Mouse (Mus musculus) gastrocnemius, postnatal 14 days (tissue): ENCODE measurements around the gene Fkbp9. TPM values are rescaled to one million over a fixed set of nuclear protein-coding genes. Genes with fewer than 3 reads are reported as not detected.
A peak's percentile ranks its signal among the peaks of the same experiment; 100 is the strongest.

Experiments
- DNase-seq: peaks from one replicate; pipeline ENCODE4 v3.0.0; 2021; ENCODE audit warnings: mixed read lengths
- intact Hi-C: fragments of 180-260 bp; cut with DNase I; formaldehyde crosslinking; loops from one replicate; pipeline ENCODE4 v1.15.1; 2025; ENCODE audit warnings: low total_unique reads
- total RNA-seq, 2 experiments: library from RNA; stranded (reverse); gene quantifications; 2 replicates each; pipeline ENCODE4 v1.2.3; 2021

Fkbp9 gene
- total RNA-seq, 2 experiments from 2014 or later, result 78.4 to 90.1 TPM

DNA sequence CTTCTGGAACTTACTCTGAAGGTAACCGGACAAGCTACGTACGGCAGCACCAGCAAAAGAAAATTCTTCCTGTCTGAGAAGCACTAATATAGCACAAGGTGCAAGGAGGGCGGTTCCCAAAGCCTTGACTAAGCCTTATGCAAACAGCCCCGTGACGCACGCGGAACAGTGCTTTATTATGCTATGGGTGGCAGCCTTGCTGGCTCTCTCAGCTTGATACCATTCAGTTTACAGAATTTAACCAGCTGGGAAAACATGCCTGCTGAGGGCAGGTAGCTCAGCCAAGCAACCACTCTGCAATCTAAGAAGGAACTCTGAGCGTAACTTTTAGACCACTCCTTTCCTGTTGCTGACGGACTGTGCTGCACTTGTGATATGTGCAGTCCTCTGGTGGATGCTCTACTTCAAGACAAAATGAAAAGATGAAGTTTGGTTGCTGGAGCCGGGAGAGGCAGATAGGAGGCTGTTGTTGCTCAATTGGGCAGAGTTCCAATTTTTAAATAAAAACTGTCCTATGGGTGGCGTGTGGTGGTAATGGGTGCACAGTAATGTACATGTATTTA, 70.0 kb downstream of the Fkbp9 start:
- intact Hi-C loops, result loop anchor here (10.0 kb wide), 1 partner anchor 47 kb away; no protein-coding TSS in a partner anchor
- DNase-seq, result peak; percentile 17

DNA sequence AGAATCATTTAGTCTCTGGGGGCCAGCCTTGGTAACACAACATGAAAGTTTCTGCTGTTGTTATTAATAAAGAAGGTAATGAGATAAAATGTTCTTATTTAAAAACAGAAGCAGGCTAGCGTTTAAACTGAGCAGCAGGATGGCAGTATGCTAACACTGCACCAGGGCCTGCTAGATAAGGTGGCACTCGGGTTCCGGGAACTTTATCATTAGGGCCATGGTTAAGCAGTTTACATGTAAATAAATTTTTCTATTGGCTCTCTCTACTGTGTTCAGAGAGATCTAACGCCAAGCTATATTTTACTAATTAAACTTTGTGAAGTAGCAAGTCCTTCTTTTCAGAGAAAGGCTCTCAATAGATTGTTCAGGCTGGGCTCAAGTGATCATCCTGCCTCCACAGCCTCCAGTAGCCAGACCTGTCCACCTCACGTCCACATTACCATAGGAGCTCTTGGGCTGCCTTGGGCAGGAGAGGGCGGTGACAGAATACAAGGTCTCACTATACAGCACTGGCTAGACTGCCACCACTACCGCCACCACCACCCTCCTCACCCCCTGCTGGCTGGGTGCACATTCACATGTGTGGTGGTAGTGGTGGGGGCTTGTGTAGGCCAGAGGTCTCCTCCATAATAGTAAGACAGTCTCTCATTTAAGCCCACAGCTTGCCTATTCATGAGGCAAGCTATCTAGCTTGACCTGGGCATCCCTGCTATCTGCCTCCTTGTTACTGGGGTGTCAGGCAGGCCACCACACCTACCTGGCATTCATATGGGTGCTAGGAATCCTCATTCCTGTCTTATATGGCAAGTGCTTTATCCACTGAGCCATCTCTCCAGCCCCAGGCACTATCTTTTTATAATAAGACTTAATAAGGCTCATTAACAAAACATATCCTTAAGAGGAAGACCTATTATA, 71.0 kb downstream of the Fkbp9 start:
- intact Hi-C loops, result loop anchor here (10.0 kb wide), 1 partner anchor 48 kb away; no protein-coding TSS in a partner anchor

DNA sequence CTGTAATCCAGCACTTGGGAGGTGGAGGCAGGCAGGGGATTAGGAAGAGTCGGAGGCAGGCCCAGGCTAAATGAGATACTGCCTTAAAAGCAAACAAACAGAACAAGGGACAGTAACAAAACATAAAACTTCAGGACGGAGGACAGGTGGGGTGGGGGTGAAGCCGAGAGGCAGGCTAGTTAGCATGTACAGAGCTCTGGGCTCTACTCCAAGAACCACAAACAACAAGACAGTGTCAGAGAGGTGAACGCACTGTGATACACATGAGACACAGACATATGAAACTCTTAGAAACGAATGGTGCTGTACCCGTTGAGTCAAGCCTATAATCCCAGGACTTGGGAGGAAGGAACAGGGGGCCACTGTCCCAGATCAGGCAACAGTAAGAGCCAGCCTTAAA, 72.0 kb downstream of the Fkbp9 start:
- DNase-seq, result no peak
- intact Hi-C loops, result loop anchor here (10.0 kb wide), 1 partner anchor 49 kb away; no protein-coding TSS in a partner anchor

More for the DNA sequence above, 71.0 kb downstream of the Fkbp9 start:
- DNase-seq, result no peak

DNA sequence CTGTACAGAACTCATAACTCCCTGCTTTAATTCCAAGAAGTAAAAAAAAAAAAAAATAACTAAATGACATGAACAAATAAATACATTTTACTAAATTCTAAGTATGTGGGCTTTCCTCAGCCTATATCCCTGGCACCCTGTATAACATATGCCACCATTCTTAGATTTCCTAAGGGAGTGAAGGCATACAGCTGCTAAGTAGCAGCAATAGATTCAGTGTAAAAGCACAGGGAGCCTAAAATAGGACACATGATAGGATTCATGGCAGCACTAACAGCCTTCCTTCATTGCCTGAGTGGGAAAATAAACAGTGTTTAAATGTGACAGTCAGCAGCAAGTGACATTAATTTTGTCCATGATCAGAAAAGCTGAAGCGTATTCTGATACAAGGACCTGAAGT, 72.5 kb downstream of the Fkbp9 start:
- intact Hi-C loops, result loop anchor here (10.0 kb wide), 1 partner anchor 50 kb away; no protein-coding TSS in a partner anchor
- DNase-seq, result no peak

DNA sequence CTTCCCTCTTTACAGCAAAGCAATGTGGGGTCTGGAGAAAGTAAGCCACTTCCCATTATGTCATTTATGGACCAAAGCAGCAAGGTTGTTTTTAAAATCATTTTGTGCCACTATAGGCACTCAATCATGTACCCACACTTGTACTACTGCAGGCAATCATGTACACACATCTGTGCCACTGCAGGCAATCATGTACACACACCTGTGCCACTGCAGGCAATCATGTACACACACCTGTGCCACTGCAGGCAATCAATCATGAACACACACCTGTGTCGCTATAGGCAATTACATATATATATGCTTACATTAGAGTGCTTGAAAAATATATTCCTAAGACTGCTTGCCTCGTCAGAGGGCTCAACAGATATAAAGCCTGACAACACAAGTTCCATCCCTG, 73.1 kb downstream of the Fkbp9 start:
- intact Hi-C loops, result loop anchor here (5.0 to 10.0 kb wide), 2 partner anchors 50 to 98 kb away; no protein-coding TSS in a partner anchor
- no peak for DNase-seq

DNA sequence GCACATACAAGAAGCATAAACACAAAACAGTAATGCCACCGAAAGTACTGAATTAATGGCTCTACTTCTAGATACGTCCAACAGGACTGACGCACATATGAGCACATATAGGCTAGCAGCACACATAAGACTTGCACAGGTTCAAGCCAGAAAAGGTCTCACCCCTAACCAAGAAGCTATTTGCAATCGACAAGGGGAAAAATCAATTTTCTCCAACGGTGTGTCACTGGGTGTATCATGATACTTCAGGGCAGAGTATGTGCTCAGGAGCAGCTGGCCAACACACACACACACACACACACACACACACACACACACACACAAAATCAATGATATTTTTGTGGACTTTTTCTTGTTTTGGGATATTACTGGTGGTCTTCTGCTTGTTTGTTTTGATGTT, 73.6 kb downstream of the Fkbp9 start:
- intact Hi-C loops, result loop anchor here (5.0 to 10.0 kb wide), 2 partner anchors 51 to 98 kb away; no protein-coding TSS in a partner anchor
- DNase-seq, result no peak

DNA sequence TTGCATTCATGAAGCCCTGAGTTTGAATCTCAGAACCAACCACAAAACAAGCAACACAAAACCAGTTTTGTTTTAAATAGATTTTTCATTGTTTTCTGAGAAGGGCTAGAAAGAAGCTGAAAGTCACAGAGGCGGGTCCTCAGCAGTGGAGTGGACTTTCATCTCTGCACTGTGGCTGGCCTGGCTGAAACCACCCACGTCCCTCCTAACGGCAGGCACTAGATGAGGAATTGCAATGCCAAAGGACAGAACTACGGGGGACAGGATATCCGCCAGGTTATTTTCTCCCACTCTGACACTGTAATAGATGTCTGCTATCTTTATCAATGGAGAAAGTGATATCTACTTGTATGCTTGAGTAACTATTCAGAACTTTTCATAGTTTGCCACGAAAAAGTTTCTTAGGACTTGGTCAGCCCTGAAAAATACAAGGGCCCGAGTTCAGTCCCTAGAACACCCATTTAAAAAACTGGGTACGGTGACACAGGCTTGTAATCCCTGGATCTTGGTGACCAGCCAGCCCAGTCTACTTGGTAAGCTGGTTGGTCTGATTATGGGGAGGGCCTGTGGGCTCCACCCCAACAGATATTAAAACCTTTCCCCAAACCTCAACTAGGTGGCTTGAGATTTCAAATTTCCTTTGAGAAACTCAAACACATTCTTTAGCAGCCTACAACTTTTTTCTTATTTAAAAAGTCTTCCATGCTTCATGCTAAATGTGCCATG, 74.4 kb downstream of the Fkbp9 start:
- intact Hi-C loops, result loop anchor here (5.0 to 10.0 kb wide), 2 partner anchors 51 to 99 kb away; no protein-coding TSS in a partner anchor

DNA sequence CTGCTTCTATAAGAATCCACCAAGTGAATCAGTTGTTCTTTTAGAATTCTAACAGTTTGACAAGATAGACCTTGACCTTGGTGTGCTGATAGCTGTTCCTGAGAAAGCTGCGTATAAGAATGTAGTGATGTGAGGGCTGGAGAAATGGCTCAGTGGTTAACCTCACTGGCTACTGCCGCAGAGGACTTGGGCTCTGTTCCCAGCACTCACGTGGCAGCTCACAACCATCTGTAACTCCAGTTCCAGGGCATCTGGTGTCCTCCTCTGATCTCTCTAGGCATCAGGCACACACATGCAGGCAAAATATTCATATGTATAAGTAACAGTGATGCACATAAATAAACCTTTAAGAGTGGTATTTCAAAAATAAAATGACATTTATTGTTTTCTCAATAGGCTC, 76.1 kb downstream of the Fkbp9 start:
- no peak for DNase-seq
- intact Hi-C loops, result loop anchor here (5.0 to 10.0 kb wide), 2 partner anchors 53 to 101 kb away; no protein-coding TSS in a partner anchor

More for the DNA sequence above, 74.4 kb downstream of the Fkbp9 start:
- no peak for DNase-seq

DNA sequence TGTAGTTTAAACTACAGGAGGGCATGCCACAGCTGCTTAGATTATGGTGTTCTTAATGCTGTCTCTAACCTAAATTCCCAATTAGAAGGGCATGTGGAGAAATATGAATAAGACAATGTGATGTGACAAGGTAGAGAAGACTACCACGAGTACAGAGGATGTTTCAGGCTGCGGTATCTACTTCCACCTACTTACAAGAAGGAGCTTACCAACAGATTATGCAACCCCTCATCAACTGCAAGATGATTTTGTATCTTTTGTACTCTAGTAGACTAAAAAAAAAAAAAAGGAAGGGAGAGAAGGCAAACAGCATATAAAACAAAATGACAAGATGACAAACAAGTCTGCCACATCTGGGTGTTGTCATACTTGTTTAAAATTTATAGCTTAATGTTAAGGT, 76.5 kb downstream of the Fkbp9 start:
- no peak for DNase-seq
- intact Hi-C loops, result loop anchor here (5.0 to 10.0 kb wide), 2 partner anchors 54 to 101 kb away; no protein-coding TSS in a partner anchor

DNA sequence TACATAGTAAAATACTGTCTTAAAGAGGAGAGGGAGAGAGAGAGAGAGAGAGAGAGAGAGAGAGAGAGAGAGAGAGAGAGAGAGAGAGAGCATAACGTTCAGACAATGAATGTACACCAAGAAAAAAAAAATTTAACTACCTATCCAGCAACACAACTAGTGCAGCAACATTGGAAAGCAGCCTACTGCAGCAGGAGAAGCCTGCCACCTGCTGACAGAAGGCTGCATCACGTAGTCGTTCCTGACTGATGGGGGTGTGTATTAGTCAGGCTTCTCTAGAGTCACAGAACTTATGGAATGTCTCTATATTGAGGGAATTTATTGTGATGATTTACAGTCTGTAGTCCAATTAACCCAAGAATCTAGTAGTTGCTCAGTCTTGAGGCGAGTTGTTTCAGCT, 77.1 kb downstream of the Fkbp9 start:
- peak; percentile 57 for DNase-seq
- intact Hi-C loops, result loop anchor here (5.0 to 10.0 kb wide), 2 partner anchors 54 to 102 kb away; no protein-coding TSS in a partner anchor

DNA sequence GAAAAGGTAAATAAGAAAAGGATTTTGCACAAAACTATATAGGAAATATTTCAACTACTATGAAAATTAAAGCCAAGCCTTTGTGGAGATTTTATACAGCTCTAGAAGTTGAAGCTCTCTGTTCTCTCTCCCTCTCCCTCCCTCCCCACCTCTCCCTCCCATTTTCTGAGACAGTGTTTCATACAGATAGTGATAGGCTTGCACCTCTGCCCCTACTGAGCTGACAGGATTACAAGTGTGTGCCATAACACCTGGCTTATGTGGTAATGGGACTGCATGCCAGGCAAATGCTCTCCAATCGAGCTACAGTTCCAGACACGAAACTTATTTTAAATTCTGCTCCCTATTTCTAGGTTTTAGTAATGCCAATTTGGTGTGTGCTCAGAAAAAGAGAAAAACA, 79.1 kb downstream of the Fkbp9 start:
- intact Hi-C loops, result no loop called here

DNA sequence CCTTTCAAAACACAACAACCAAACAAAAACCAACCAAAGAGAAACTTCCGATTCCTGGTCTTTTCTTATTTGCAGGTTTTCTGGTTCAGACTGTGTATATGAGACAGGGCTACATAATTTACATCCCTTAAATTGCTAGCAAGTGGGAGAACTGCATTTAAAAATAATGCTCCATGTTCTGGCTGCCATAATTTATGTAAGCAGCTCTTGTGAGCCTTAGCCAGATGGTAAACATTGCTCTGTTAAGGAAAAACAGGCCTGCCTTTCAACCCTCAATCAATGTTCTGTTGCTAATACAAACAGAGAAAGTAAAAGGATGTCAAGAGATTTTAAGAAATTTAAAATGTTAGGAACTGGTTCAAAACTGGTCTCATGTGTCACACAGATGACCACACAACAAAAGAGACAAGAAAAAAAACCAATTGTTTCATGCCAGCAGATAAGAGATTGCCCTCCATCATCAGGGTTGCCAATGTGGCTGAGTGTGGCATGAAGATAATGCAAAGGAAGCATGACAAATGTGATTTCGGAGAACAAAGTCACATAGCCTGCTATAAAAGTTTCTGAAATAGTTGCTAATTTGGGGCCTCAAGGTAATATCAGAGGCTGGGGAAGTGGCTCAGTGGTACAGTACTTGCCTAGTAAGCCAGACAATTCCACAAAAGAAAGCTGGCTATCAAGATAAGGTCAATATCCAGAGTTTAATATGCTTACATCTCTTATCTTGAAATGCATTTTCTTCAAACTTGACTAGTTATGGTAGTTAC, 81.4 kb downstream of the Fkbp9 start:
- no peak for DNase-seq
- intact Hi-C loops, result no loop called here

More for the DNA sequence above, 79.1 kb downstream of the Fkbp9 start:
- DNase-seq, result no peak

DNA sequence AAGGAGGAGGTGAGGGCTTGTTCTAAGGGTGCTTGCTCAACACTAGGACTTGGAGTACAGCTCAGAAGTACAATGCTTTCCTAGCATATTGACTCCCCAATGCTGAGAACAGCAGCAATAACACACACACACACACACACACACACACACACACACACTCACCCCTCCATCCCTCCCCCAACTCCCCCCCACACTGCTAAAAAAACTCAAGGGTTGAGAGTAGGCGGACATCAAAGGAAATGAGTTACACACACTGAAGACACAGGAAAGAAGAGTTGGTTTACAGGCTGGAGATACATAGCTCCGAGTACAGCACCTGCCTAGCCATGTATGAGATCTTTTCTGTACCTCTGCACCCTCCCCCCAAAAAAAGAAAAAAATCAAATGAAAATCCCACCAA, 84.4 kb downstream of the Fkbp9 start:
- intact Hi-C loops, result no loop called here
- no peak for DNase-seq

DNA sequence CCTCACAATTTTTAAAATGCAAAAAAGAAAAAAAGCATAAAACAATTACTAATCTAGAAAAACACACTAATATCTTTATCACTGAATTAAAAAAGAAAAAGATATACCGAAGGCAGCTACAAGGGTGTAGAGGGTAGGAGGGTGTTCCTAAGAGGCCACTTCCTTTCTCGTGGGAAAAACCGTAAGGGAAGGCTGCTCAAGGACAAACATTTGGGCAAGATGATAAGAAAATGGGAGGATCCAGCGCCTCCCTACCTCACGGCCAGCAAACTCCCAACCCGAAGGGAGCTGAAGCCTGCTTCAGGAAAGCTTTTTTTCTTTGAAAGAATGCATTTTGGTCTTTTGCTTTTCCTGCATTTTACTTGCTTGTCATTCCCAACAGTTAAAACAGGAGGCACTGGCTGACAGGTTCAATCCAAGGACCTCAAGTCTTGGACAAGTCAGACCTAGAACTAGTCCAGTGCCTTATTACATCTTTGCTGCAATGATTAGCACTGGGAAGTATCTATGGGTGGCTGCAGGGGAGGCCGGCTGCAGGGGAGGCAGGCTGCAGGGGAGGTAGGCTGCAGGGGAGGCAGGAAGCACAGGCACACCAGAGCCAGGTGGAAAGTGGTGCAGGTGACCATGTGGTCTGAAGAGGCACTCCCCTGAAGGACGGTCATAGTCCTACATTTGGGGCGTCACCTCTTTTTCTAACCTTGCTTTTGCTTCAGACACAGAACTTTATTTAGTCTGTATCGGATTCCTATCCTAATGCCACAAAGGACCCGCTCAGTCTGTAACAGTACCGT, 85.9 kb downstream of the Fkbp9 start:
- intact Hi-C loops, result no loop called here
- DNase-seq, result no peak

DNA sequence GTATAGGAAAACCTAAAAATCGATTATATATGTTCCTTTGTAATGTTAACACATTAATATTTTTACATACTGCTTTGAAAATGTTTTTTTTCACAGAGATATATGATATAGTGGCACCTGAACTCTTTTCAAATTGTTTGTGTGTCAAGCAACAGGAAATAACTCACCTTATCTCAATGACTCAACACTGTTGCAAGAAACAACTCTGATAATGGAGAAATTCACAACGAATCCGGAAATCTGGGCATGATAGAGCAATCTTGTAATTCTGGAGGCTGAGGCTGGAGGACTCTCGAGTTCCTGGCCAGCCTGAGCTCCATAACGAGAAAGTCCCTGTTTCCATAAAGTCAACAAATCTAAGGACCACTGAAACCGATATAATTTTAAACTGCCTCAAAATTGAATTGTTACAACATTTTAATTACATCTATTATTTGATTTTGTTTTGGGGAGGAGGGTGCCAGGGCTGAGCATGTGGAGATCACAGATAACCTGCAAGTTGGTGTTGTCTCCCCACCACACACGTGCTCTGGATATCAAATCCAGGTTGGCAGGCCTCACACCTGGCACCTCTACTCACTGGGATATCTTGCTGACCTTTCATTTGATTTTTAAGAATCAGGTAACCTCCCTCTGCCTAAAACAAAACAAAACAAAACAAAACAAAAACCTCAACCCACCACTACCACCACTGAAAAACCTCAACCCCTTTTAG, 87.6 kb downstream of the Fkbp9 start:
- intact Hi-C loops, result no loop called here
- DNase-seq, result no peak

DNA sequence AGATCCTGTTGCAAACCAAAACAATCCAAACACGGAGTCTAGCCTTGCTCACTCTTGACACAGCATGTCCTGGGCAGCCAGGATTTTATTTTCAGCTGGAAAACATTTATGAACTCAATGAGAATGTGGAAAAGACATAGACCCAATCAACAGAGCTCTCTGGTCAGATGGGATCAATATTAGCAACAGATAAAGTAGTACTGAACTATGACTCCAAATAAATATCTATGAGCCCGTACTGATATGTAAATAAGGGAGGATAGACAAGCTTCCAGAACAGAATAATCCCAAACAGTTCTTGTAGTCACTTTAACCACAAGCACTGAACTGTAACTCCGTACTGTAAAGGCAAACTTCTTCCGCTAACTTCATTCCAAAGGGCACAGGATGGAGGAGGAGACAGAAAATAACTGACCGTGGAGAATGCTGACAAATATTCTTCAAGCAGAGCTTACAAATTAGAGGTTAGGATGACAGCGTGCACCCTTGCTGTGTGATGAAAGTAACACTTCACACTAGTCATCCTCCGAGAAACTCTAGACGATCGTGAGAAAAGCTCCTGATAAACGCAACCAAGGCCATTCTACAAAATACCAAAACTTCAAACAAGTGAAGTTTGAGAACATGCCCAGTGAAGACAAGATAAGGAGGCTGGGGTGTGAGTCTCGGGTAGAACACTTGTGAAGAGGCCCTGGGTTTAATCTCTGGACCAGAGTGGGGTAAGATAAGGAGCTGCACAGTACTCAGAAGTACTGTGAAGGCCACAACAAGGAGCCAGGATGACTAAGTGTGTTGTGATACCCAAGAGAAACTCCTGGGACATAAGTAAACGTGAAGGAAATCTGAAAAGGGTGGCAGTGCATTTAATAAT, 88.6 kb downstream of the Fkbp9 start:
- intact Hi-C loops, result no loop called here
- DNase-seq, result no peak

DNA sequence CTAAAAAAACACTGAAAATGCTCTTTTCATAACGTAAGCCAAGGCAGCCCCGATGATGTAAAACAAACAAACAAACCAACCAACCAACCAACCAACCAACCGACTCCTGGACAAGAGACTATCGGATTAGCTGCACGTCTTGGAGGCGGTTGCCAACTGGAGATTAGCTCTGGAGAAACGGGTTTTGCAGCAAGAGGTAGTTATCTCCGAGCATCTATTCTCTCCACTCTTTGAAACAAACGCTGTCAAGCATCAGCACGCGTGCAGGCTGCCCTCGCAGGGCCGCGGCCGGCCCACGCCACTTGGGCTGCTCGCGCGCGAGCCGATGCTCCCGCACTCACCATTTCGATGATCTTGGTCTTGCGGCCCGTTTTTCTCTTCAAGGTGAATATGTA, 91.5 kb downstream of the Fkbp9 start:
- DNase-seq, result no peak
- intact Hi-C loops, result no loop called here
